Mouse (Mus musculus): ENCODE results near the gene Armc2.
A peak's percentile ranks its signal among the peaks of the same experiment; 100 is the strongest.

Armc2 gene

GRCm38 (mm10) chr10:42010761-42011435, 7.3 kb downstream of the Armc2 start:
- no peak for DNase-seq

- no peak for DNase-seq
Measured at GRCm38 (mm10) chr10:42005259-42005658, 13.0 kb downstream of the Armc2 start.

GRCm38 (mm10) chr10:42004690-42005089, 13.6 kb downstream of the Armc2 start:
- DNase-seq = no peak

GRCm38 (mm10) chr10:42004056-42004455, 14.2 kb downstream of the Armc2 start:
- no peak for DNase-seq

- no peak for DNase-seq
Measured at GRCm38 (mm10) chr10:42003576-42003975, 14.7 kb downstream of the Armc2 start.

GRCm38 (mm10) chr10:42002436-42002835, 15.8 kb downstream of the Armc2 start:
- no peak for DNase-seq

GRCm38 (mm10) chr10:42001260-42001659, 17.0 kb downstream of the Armc2 start:
- DNase-seq = no peak

GRCm38 (mm10) chr10:41997691-41998178, 20.5 kb downstream of the Armc2 start:
- no peak for DNase-seq

GRCm38 (mm10) chr10:41996157-41996556, 22.1 kb downstream of the Armc2 start:
- DNase-seq = no peak

- DNase-seq = no peak
Measured at GRCm38 (mm10) chr10:41995051-41995450, 23.2 kb downstream of the Armc2 start.

- no peak for DNase-seq
Measured at GRCm38 (mm10) chr10:41994578-41994977, 23.7 kb downstream of the Armc2 start.

GRCm38 (mm10) chr10:41992059-41992440, 26.2 kb downstream of the Armc2 start:
- no peak for DNase-seq

GRCm38 (mm10) chr10:41991364-41992058, 26.7 kb downstream of the Armc2 start:
- DNase-seq = no peak

GRCm38 (mm10) chr10:41990896-41991295, 27.3 kb downstream of the Armc2 start:
- no peak for DNase-seq

GRCm38 (mm10) chr10:41988930-41989329, 29.3 kb downstream of the Armc2 start:
- no peak for DNase-seq

- no peak for DNase-seq
Measured at GRCm38 (mm10) chr10:41986126-41986525, 32.1 kb downstream of the Armc2 start.

GRCm38 (mm10) chr10:41984221-41984620, 34.0 kb downstream of the Armc2 start:
- no peak for DNase-seq

- no peak for DNase-seq
Measured at GRCm38 (mm10) chr10:41982821-41983220, 35.4 kb downstream of the Armc2 start.

- DNase-seq = peak; percentile 22
Measured at GRCm38 (mm10) chr10:41980772-41981383, 37.4 kb downstream of the Armc2 start.

GRCm38 (mm10) chr10:41978403-41979234, 39.6 kb downstream of the Armc2 start:
- DNase-seq = no peak

- DNase-seq = no peak
Measured at GRCm38 (mm10) chr10:41972676-41973075, 45.6 kb downstream of the Armc2 start.

- no peak for DNase-seq
Measured at GRCm38 (mm10) chr10:41967915-41968635, 50.2 kb downstream of the Armc2 start.

Measured in right cerebral cortex, postnatal 4 days (tissue).